Mouse (Mus musculus): Measurements from ENCODE around the gene 9930104L06Rik. TPM values are rescaled to one million over a fixed set of nuclear protein-coding genes. Genes with fewer than 3 reads are reported as not detected.

9930104L06Rik gene
- polyA plus RNA-seq, 1 experiment: 12.3 TPM

DNA sequence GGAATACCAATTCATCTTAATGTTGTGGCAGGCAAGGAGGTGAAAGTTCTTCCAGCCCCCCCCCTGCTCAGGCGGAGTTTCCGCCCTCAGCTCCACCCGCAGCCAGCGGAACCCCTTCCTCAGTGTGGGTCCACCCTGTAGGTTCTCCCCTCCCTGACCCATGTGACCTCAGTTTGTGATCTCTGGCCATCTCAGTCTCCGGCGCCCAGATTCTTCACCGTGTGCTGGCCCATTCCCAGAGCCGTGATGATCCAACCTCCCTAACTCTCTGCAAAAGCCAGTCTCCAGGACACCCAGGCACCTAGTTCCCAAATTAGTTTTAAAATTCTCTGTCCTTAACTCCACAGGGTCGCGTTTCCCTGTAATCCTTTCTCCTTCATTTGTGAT lies 50.9 kb downstream of the 9930104L06Rik start:
- no peak overlapping the region for H3K4me3 ChIP-seq (replicated peaks; ENCODE audit: extremely low read depth, low read depth, low read length)

DNA sequence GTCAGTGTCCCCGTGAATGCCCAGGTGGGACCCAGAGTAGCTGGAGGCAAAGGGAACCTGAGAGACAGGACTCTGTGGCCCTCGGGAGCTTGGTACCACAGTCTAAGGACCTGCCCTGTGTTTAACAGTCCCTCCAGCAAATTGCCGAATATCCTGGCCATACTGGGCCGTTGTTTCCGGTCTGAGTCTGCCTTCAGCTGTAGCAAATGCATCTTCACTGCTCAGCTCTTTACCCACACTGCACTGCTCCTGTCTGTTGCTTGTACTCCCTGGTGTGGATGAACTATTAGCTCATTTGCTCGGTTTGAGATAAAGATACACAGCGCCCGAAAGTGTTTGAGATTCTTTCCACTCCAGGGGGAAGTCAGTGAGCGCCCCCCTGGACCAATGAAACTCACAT lies 51.5 kb downstream of the 9930104L06Rik start:
- 22% methylated on average over 9 of the region's 9 CpGs for WGBS
- no peak overlapping the region for H3K4me3 ChIP-seq (replicated peaks; ENCODE audit: extremely low read depth, low read depth, low read length)
- no peak for DNase-seq
- no peaks in the 10 kb centered on the region for H3K4me1 ChIP-seq (ENCODE audit: control insufficient read depth, insufficient read depth, low read length)
- TF ChIP-seq CTCF (IDR thresholded peaks at IDR 0.05; ENCODE audit: insufficient read depth, low read length) (no peak), POLR2A (IDR thresholded peaks at IDR 0.05; ENCODE audit: borderline replicate concordance, extremely low read depth, low read depth, low read length) (no peak)

More for the DNA sequence above, 50.9 kb downstream of the 9930104L06Rik start:
- no peak for DNase-seq
- 17% methylated on average over 10 of the region's 10 CpGs for WGBS
- no peak for TF ChIP-seq CTCF (IDR thresholded peaks at IDR 0.05; ENCODE audit: insufficient read depth, low read length)
- no peak for TF ChIP-seq POLR2A (IDR thresholded peaks at IDR 0.05; ENCODE audit: borderline replicate concordance, extremely low read depth, low read depth, low read length)
- no peaks in the 10 kb centered on the region for H3K4me1 ChIP-seq (ENCODE audit: control insufficient read depth, insufficient read depth, low read length)

DNA sequence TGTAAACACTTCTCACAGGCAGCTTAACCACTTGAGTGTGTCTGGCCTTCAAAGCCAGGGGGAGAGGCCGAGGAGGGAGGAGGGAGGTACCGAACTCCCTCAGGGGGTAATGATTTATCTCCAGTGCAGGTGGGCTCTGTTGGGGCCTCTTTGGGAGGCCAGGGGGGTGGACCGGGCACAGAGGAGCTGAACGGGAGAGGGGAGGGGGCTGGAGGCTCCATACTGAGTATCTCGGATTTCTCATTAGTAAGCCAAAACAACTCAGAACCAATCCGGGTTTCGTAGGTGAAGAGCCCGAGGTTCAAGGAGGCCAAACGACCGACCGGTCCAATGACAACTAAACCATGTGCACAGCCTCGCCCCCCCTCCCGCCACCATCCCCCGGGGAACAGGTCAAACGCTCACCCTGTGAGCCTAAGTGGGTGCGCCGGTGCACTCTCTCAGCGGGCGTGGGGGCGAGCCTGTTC lies 53.0 kb downstream of the 9930104L06Rik start:
- Histone ChIP-seq H3K4me3 (replicated peaks; ENCODE audit: extremely low read depth, low read depth, low read length) (no peak overlapping the region), H3K4me1 (ENCODE audit: control insufficient read depth, insufficient read depth, low read length) (no peaks in the 10 kb centered on the region)
- WGBS: 11% methylated on average over 20 of the region's 20 CpGs
- no peak for TF ChIP-seq CTCF (IDR thresholded peaks at IDR 0.05; ENCODE audit: insufficient read depth, low read length)
- TF ChIP-seq POLR2A (IDR thresholded peaks at IDR 0.05; ENCODE audit: borderline replicate concordance, extremely low read depth, low read depth, low read length): no peak
- no peak for DNase-seq

DNA sequence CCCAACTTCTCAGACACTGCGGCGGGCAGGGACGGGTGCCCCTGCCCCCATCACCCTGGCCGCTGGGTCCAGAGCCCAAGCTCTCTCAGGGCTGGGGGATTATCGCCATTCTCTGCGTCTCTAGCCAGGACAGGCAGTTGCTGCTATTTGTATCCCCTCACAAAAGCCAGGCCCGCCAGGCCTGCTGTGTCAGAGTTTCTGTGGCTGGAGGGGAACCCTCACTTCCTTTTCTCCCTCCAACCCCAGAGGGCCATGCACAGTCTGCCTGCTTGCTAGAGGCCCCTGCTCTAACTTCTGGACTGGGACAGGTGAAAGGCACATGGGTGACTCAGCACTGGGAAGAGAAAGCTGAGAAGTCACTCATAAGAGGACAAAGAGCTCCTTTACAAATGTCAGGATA lies 53.5 kb downstream of the 9930104L06Rik start:
- TF ChIP-seq POLR2A (IDR thresholded peaks at IDR 0.05; ENCODE audit: borderline replicate concordance, extremely low read depth, low read depth, low read length) (no peak), CTCF (IDR thresholded peaks at IDR 0.05; ENCODE audit: insufficient read depth, low read length) (no peak)
- Histone ChIP-seq H3K4me3 (replicated peaks; ENCODE audit: extremely low read depth, low read depth, low read length) (no peak overlapping the region), H3K4me1 (ENCODE audit: control insufficient read depth, insufficient read depth, low read length) (no peaks in the 10 kb centered on the region)
- DNase-seq: no peak
- 17% methylated on average over 7 of the region's 7 CpGs for WGBS

Other genes with a start within 250 kb of the 9930104L06Rik start
- gene Utp11, start 243.4 kb upstream of the 9930104L06Rik start, polyA plus RNA-seq (2012; rRNA removed): 4.4 and 7.2 TPM in 2 replicates
- 15.1 and 36.7 TPM in 2 replicates for gene Fhl3, start 236.3 kb upstream of the 9930104L06Rik start, polyA plus RNA-seq (2012; rRNA removed)
- gene Sf3a3, start 222.3 kb upstream of the 9930104L06Rik start, polyA plus RNA-seq (2012; rRNA removed): 8.1 and 11.5 TPM in 2 replicates
- gene Inpp5b, start 195.2 kb upstream of the 9930104L06Rik start, polyA plus RNA-seq (2012; rRNA removed): 62.1 and 93.3 TPM in 2 replicates
- 6.5 and 8.0 TPM in 2 replicates for gene Mtf1, start 134.9 kb upstream of the 9930104L06Rik start, polyA plus RNA-seq (2012; rRNA removed)
- 28.6 and 38.0 TPM in 2 replicates for gene Yrdc, start 86.4 kb upstream of the 9930104L06Rik start, polyA plus RNA-seq (2012; rRNA removed)
- 37.8 and 43.6 TPM in 2 replicates for gene 1110065P20Rik, start 85.9 kb upstream of the 9930104L06Rik start, polyA plus RNA-seq (2012; rRNA removed)
- 0.29 and 0.32 TPM in 2 replicates for gene Maneal, start 74.9 kb upstream of the 9930104L06Rik start, polyA plus RNA-seq (2012; rRNA removed)
- gene Epha10, start 56.1 kb upstream of the 9930104L06Rik start, polyA plus RNA-seq (2012; rRNA removed): not detected in 2 replicates
- gene Cdca8, start 2.3 kb downstream of the 9930104L06Rik start, polyA plus RNA-seq (2012; rRNA removed): 2.4 and 3.8 TPM in 2 replicates
- gene Rspo1, start 49.4 kb downstream of the 9930104L06Rik start, polyA plus RNA-seq (2012; rRNA removed): 17.3 and 21.4 TPM in 2 replicates
- 13.7 and 21.5 TPM in 2 replicates for gene Gnl2, start 79.5 kb downstream of the 9930104L06Rik start, polyA plus RNA-seq (2012; rRNA removed)
- 14.9 and 15.8 TPM in 2 replicates for gene Dnali1, start 128.7 kb downstream of the 9930104L06Rik start, polyA plus RNA-seq (2012; rRNA removed)
- 7.8 and 8.8 TPM in 2 replicates for gene Snip1, start 129.6 kb downstream of the 9930104L06Rik start, polyA plus RNA-seq (2012; rRNA removed)
- gene Meaf6, start 148.1 kb downstream of the 9930104L06Rik start, polyA plus RNA-seq (2012; rRNA removed): 9.5 and 14.2 TPM in 2 replicates
- 11.9 and 13.9 TPM in 2 replicates for gene Zc3h12a, start 190.8 kb downstream of the 9930104L06Rik start, polyA plus RNA-seq (2012; rRNA removed)

Data from lung, adult 2 months (tissue).